Mouse (Mus musculus): Measurements from ENCODE around the gene Kalrn.

Gene Kalrn

GRCm38 (mm10) chr16:34573151-34573802 lies at the start of gene Kalrn:
Gene Kalrn (minus strand): TSS chr16:34573532.
- DNase-seq = peak; percentile 86 to 88

DNA sequence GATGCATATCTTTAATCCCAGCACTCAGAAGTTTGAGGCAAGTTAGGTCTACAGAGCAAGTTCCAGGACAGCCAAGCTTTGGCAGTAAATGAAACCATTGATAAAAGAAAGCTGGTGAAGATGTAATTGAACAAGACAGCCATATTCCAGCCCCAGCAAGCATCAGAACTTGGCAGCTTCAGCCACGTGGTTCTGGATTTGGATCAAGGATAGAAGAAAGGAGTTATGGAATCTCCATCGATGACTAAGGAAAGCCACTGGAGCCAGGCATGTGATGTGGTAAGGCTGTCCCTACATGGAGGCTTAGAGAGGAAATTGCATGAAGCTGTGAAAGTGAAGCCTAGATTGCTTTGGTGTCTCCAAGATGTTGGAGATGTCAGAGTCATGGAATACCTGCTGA lies 40.7 kb upstream of the Kalrn start:
- no peak for DNase-seq

- no peak for DNase-seq
These were observed 36.8 kb upstream of the Kalrn start for GRCm38 (mm10) chr16:34610137-34610536.

GRCm38 (mm10) chr16:34605679-34606078 lies 32.3 kb upstream of the Kalrn start:
- peak; percentile 37 to 47 for DNase-seq

- DNase-seq = no peak
These were observed 30.5 kb upstream of the Kalrn start for GRCm38 (mm10) chr16:34603854-34604253.

GRCm38 (mm10) chr16:34603076-34603475 lies 29.7 kb upstream of the Kalrn start:
- DNase-seq = peak in 1 of 2 experiments; percentile 5

DNA sequence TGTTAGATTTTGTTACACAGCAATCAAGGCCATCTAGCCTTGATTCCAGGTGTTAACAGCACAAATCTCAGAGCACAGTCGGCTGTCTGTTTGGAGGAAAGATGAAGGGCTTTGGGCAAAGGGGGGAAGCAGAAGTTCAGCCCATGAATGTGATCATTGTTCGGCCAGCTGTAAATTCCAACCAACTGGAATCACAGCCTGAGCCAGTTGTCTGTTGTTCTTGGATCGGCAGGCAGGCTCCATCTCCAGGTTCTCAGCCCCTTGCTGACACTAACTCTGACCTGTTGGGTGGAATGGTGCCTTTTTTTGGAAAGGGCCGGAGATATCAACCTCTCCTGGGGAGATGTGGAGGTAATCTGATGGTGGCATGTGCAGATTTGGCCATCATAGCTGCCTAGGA lies 28.6 kb upstream of the Kalrn start:
- no peak for DNase-seq

DNA sequence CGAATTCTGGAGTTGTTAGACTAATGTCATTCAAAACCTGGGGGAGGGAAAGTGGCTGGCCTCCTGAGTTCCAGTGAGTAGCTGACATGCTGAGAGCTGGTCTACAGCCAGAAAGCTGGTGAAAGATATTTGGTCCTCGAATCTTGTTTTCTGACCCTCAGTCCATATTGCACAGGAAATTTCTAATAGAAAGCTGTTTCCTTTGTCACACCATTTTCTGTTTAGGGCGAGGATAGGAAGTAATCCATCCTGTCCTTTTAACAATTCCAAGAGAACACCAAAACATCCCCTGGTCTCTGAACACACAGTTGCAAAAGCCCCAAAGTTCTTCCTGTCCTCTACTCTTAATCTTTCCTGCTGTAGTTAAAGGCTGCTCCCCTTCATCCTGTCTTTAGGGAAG lies 22.0 kb upstream of the Kalrn start:
- DNase-seq = no peak

DNA sequence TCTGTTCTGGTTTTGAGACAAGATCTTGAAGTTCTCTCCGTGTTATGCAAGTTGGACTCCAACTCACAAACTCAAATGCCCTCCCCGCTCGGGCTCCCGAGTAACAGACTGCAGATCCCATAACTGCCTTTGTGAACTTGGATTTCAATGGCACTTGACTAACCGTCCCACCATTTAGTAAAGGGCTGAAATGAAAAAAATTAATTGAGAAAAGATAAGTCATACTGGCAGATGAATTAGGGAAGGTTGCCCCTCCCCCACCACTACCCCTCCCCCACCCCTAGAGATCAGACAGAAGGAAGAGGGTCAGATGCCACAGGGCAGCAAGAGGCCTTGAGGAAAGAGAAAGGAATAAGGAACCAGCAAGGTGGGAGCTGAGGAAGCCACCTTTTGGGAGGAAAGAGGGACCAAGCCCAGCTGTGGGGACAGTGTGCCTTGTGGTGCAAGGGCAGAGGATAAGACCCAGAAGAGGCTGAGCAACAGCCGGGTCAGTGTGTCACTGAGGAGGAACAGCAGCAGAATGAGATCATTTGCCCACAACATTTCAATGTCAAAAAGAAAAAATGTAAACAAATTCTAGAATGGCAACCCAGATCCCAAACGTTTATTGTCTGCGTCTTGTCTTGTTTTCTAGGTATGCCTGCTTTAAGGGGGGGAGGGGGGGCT lies 21.4 kb upstream of the Kalrn start:
- DNase-seq = no peak

DNA sequence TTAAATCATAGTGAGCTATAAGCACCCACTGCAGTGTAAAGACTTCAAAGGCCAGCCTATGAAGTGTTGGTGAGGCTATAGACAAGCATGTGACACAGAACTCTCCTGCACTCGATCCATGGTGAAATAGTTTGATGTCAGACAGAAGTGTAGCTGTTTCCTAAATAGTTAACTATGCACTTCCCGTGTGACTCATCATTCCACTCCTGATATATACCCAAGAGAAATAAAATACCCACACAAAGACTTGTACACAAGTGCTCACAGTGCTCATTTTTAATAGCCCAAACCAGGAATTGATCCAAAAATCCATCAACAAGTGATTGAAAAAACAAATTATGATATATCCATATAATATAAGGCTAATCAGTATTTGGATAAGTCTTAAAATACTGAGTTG lies 19.4 kb upstream of the Kalrn start:
- no peak for DNase-seq

GRCm38 (mm10) chr16:34591934-34592333 lies 18.6 kb upstream of the Kalrn start:
- DNase-seq = no peak

GRCm38 (mm10) chr16:34579671-34580326 lies 6.5 kb upstream of the Kalrn start:
- DNase-seq = no peak

DNA sequence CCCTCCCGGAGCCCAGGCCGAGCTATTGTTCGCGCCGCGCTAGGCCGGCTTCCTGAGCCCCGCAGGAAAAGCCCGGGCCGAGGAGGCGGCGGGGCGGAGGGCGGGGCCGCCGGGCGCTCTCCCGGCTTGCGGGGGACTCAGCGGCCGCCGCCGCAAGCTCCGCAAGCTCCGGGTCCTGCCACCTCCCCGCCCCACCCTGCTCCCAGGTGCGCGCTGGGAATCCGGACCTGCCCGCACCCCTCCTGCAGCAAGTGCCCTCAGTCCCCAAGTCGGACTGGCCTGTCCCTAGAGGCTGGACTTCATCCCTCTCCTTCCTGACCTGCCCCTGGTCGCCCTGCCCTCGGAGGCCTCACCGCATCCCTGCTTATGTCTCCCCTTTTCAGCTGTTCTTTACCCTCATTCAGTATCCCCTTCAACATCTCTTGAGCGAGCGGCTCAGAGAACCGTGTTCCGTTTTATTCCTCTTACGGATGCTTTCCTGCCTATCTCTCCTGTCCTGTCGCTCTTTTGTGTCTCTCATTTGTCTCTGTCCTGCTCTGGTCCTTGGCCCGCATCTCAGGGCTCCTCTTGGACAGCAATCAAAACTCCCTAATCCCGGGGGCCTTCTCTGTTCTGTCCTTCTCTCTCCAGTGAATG lies 642 bp upstream of the Kalrn start:
- peak in 1 of 2 experiments; percentile 30 for DNase-seq

GRCm38 (mm10) chr16:34572406-34573150 lies 754 bp downstream of the Kalrn start:
- DNase-seq = peak; percentile 27 to 32

- DNase-seq = peak; percentile 13 to 18
These were observed 1.4 kb downstream of the Kalrn start for GRCm38 (mm10) chr16:34571931-34572405.

- no peak for DNase-seq
These were observed 3.4 kb downstream of the Kalrn start for GRCm38 (mm10) chr16:34569897-34570296.

DNA sequence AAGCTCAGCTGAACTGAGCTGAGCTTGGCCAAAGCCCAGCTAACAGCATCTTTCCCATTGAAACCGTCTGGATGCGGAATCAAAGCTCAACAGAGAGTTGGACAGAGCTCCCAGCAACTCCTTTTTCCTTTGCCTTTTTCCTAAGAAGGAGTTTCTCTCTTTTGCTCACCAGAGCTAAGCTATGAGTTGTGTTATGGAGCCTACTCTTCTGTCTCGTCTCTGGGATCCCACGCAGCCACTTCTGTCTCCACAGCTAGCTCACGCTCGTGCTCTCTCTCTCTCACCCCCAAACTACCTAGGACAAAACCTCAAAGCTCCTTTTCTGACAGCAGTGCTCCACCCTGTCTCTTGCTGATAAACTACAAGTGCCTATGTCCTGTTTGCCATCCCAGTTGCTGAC lies 4.5 kb downstream of the Kalrn start:
- DNase-seq = no peak

- peak in 1 of 2 experiments; percentile 38 for DNase-seq
These were observed 9.6 kb downstream of the Kalrn start for GRCm38 (mm10) chr16:34563593-34564280.

DNA sequence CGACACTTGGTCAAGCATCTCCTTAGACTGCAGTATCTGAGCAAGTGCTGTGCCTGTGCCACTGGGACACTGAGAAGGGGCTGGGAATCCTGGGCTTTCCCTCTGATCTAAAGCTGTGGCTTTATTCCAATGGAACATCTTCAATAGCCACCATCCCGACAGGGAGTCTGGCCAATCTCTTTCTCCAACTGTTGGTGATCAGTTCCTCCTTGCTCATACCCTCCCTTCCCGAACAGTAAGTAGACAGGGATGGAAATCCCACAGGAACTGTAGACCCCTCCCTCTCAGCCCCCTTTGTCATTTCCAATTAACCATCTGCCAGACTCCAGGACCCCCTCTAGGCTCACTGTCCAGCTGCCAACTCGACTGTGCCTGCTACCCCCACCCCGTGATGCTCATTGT lies 11.6 kb downstream of the Kalrn start:
- peak; percentile 30 to 31 for DNase-seq

DNA sequence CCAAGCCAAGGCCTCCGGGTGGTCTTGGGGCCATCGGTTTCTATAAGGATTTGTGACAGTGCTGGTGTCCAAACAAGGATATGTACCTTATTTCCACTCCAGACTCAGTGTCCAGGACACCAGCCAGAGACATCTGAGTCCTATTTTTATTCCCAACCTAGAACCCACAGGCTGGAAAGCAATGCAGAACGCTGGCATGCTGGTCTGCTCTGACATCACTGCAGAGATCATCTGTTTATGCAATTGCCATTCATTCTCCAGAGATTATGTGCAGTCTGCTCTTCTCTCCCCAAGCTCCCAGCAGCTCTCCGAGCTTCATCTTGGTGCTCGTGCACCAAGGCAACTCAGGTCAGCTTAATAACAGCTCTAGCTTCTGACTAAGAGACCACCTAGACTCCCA lies 12.5 kb downstream of the Kalrn start:
- DNase-seq = peak; percentile 43 to 44

DNA sequence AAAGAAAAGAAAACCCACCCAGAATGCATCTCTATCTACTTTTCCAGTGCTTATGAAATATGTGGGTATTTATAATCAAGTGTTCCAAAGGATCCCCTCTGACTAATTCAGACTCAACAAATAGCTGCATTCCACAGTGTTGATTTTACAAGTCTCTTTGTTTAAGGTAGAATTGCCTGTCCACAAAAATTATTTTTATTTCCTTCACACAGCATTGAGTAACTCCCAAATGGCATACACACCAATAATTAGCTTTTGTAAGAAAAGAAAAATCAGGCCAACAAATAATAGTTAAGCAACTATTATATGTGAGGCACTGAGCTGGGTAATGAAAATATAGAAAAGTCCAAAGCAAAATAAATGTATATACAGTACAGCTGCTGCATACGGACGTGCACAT lies 12.9 kb downstream of the Kalrn start:
- DNase-seq = no peak

DNA sequence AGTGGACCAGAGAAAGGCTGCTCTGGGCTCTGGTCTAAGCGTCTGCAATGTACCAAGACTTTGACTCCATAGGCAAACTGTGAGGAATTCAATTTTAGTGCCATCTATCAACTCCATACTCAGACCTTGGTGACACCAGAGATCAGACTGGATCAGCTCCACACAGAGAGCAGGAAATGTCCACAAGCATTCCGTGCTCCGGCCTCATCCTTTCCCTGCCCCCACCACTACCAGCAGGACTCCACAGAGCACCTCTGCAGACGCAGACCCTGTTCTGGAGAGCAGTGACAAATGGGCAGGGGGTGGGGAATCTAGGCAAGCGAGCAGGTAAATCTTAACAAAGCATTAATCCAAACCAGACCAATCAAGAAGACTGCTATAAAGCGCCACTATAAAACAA lies 15.4 kb downstream of the Kalrn start:
- DNase-seq = no peak

Measured in cerebellum, postnatal 14 days (tissue).